Mouse (Mus musculus) MEL (cell line): Measurements from ENCODE around the gene Ppp2ca.

Experiments
- EP300 ChIP-seq, 2 experiments: IDR thresholded peaks; 2 replicates each; pipeline ENCODE4 v1.6.1; 2011; ENCODE audit warnings: improper control_type of control experiment in 2 of 2, low read length in 2 of 2, low read depth in 1 of 2, mild to moderate bottlenecking in 1 of 2
- GATA1 ChIP-seq: IDR thresholded peaks from 2 replicates; pipeline ENCODE4 v1.6.1; 2011; ENCODE audit warnings: low read depth, low read length, improper control_type of control experiment
- KAT2A ChIP-seq: conservative IDR thresholded peaks from 2 replicates; pipeline ENCODE4 v1.6.1; 2012; ENCODE audit warnings: low read depth, low read length, improper control_type of control experiment, inconsistent platforms
- MXI1 ChIP-seq: IDR thresholded peaks from 2 replicates; pipeline ENCODE4 v1.6.1; 2011; ENCODE audit warnings: mild to moderate bottlenecking, low read depth, low read length, improper control_type of control experiment
- MYC ChIP-seq: IDR thresholded peaks from 2 replicates; pipeline ENCODE4 v1.6.1; 2011; ENCODE audit warnings: low read depth, mild to moderate bottlenecking, low read length, improper control_type of control experiment, moderate library complexity
- POLR2A ChIP-seq, 2 experiments: IDR thresholded peaks; 2 replicates each; pipeline ENCODE4 v1.6.1; 2011 to 2012; ENCODE audit warnings: low read length in 2 of 2, mild to moderate bottlenecking in 2 of 2, control low read depth in 1 of 2, improper control_type of control experiment in 1 of 2, low read depth in 1 of 2, moderate library complexity in 1 of 2; ENCODE audit not compliant: control insufficient read depth in 1 of 2, insufficient read depth in 1 of 2, poor library complexity in 1 of 2
- POLR2AphosphoS5 ChIP-seq: IDR thresholded peaks from 2 replicates; pipeline ENCODE4 v1.6.1; 2012; ENCODE audit warnings: low read depth, borderline replicate concordance, mild to moderate bottlenecking, inconsistent platforms, low read length, moderate library complexity, mixed read lengths
- RCOR1 ChIP-seq: IDR thresholded peaks from 2 replicates; pipeline ENCODE4 v1.6.1; 2012; ENCODE audit warnings: low read depth, mild to moderate bottlenecking, inconsistent platforms, low read length, improper control_type of control experiment
- SIN3A ChIP-seq: IDR thresholded peaks from 2 replicates; pipeline ENCODE4 v1.6.1; 2012; ENCODE audit warnings: low read length, improper control_type of control experiment, inconsistent platforms
- USF1 ChIP-seq: IDR thresholded peaks from 2 replicates; pipeline ENCODE4 v1.6.1; 2014; ENCODE audit warnings: low read depth, mild to moderate bottlenecking, inconsistent platforms, low read length, improper control_type of control experiment, moderate library complexity

DNA sequence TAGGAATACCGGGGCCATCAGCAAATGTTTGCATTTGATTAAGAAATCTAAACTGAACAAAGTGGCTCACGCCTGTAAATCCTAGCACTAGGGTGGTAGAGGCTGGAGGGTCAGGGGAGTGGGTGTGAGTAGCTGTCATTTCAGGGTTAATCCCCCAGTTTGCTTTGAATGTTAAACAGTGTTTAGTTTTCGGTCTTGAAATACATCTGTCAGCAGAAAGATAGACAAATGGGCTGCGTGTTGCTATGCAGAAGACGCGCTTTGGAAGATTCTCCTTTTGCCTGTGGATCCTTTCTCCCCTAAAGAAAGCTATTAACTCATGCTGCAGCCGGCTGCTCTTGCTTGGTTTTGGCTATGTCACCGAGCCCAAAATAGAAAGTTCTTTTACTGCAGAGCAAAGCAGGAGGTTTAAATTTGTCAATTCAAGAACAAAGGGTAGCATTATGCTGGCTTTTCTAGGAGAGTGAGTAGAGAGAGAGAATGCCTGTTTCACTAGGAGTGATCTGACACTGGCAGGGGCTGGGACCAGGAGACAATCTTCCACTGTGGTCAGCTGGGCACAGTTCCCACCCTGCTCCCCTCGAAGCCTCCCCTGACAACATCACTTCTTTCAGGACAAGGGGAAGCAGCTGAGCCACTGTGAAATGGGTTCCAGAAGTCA lies 12.1 kb upstream of the Ppp2ca start:
- TF ChIP-seq POLR2A (IDR thresholded peaks at IDR 0.05; ENCODE audit: control insufficient read depth in 1 of 2, insufficient read depth in 1 of 2, low read depth in 1 of 2, low read length in 2 of 2, poor library complexity in 1 of 2): no peak
- no peak for TF ChIP-seq KAT2A
- no peak for TF ChIP-seq MXI1
- no peak for TF ChIP-seq EP300 (IDR thresholded peaks at IDR 0.05; ENCODE audit: low read depth in 1 of 2, low read length in 2 of 2)
- TF ChIP-seq SIN3A: no peak
- TF ChIP-seq POLR2AphosphoS5: no peak
- no peak for TF ChIP-seq RCOR1
- no peak for TF ChIP-seq GATA1
- no peak for TF ChIP-seq USF1
- TF ChIP-seq MYC: no peak
